Mouse (Mus musculus): Measurements from ENCODE around the gene Chrd. TPM values are rescaled to one million over a fixed set of nuclear protein-coding genes. Genes with fewer than 3 reads are reported as not detected.
A peak's percentile ranks its signal among the peaks of the same experiment; 100 is the strongest.

The Chrd gene
- polyA plus RNA-seq, 1 experiment from 2014 or later, result 0.70 TPM

- Histone ChIP-seq H3K27me3 (ENCODE audit: control insufficient read depth, insufficient read depth, low read length) (peaks cover 5% of the 10 kb centered on the region; the same call in 1 of the 2 replicates), H3K4me2 (ENCODE audit: low read length) (no peak overlapping the region), H3K9me3 (ENCODE audit: control insufficient read depth, low read length) (no peaks in the 10 kb centered on the region), H3K27ac (replicated peaks in 1 of 2; ENCODE audit: control insufficient read depth in 1 of 2, insufficient read depth in 1 of 2, low read depth in 2 of 2, low read length in 2 of 2) (no peak overlapping the region), H3K36me3 (ENCODE audit: control insufficient read depth, insufficient read depth, low read length) (peaks cover 13% of the 10 kb centered on the region), H3K4me1 (ENCODE audit: control insufficient read depth in 2 of 2, insufficient read depth in 2 of 2, low read length in 2 of 2) (no peaks in the 10 kb centered on the region), H3K4me3 (ENCODE audit: control insufficient read depth in 1 of 2, insufficient read depth in 1 of 2, low read depth in 1 of 2, low read length in 2 of 2) (no peak overlapping the region), H3K9ac (ENCODE audit: low read length) (no peak overlapping the region)
- ATAC-seq (ENCODE audit: insufficient number of reproducible peaks, insufficient read depth, low FRiP score, low read depth), result no peak
- WGBS, result 77% methylated on average over 4 of the region's 4 CpGs
Measured at GRCm38 (mm10) chr16:20725750-20726149, 7.2 kb upstream of the Chrd start.

DNA sequence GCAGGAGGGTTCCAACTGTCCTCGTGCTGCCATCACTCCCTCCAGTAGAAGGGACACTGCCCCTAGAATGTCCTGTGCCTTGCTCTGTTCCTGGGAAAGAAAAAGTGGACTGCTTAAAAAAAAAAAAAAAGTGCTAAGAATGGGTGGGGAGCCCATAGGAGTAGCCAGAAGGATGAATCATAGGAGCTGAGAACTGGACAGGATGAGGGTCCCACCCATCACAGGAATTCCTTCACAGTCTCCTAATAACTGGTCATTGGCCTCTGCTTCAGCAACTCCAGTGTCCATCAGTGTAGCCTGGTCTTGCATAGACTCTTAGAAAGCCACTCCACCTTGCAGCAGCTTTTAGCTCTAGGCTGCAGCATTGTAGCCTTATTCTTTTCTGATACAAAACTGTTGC, 6.5 kb upstream of the Chrd start:
- Histone ChIP-seq H3K27ac (replicated peaks in 1 of 2; ENCODE audit: control insufficient read depth in 1 of 2, insufficient read depth in 1 of 2, low read depth in 2 of 2, low read length in 2 of 2) (no peak overlapping the region), H3K4me1 (ENCODE audit: control insufficient read depth in 2 of 2, insufficient read depth in 2 of 2, low read length in 2 of 2) (no peaks in the 10 kb centered on the region), H3K36me3 (ENCODE audit: control insufficient read depth, insufficient read depth, low read length) (peaks cover 13% of the 10 kb centered on the region), H3K9ac (ENCODE audit: low read length) (no peak overlapping the region), H3K9me3 (ENCODE audit: control insufficient read depth, low read length) (no peaks in the 10 kb centered on the region), H3K4me3 (ENCODE audit: control insufficient read depth in 1 of 2, insufficient read depth in 1 of 2, low read depth in 1 of 2, low read length in 2 of 2) (no peak overlapping the region), H3K27me3 (ENCODE audit: control insufficient read depth, insufficient read depth, low read length) (peaks cover 5% of the 10 kb centered on the region; the same call in 1 of the 2 replicates), H3K4me2 (ENCODE audit: low read length) (no peak overlapping the region)
- WGBS, result 53% methylated on average over 1 of the region's 1 CpGs
- ATAC-seq (ENCODE audit: insufficient number of reproducible peaks, insufficient read depth, low FRiP score, low read depth), result no peak

DNA sequence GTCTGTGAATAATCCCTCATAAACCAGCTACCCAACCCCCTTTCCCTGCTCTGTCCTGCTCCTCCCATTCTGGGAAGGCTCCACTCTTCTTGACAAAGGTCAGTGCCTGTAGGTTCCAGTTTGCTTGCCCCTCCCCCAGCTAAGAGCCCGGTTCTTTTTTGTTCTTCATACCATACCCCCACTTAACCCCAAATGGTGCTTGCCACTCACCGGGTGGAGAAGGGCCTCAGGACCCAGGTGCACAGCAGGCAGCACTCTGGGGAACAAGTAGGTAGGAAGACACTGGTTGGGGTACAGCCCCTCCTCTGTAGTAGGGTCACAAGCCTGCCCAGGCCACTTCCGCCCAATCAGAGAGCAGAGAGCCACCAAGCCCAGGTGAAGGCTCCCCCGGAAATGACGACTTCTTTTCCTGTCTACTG, 2.6 kb upstream of the Chrd start:
- Histone ChIP-seq H3K4me1 (ENCODE audit: control insufficient read depth in 2 of 2, insufficient read depth in 2 of 2, low read length in 2 of 2) (peaks cover 2 to 15% of the 10 kb centered on the region in 2 experiments; a peak in 3 of 4 replicates), H3K27me3 (ENCODE audit: control insufficient read depth, insufficient read depth, low read length) (peaks cover 43% of the 10 kb centered on the region), H3K4me3 (ENCODE audit: control insufficient read depth in 1 of 2, insufficient read depth in 1 of 2, low read depth in 1 of 2, low read length in 2 of 2) (no peak overlapping the region), H3K9ac (ENCODE audit: low read length) (no peak overlapping the region), H3K4me2 (ENCODE audit: low read length) (no peak overlapping the region), H3K27ac (replicated peaks in 1 of 2; ENCODE audit: control insufficient read depth in 1 of 2, insufficient read depth in 1 of 2, low read depth in 2 of 2, low read length in 2 of 2) (no peak overlapping the region), H3K36me3 (ENCODE audit: control insufficient read depth, insufficient read depth, low read length) (no peaks in the 10 kb centered on the region), H3K9me3 (ENCODE audit: control insufficient read depth, low read length) (no peaks in the 10 kb centered on the region)
- no peak for ATAC-seq (ENCODE audit: insufficient number of reproducible peaks, insufficient read depth, low FRiP score, low read depth)
- WGBS, result 34% methylated on average over 5 of the region's 5 CpGs

DNA sequence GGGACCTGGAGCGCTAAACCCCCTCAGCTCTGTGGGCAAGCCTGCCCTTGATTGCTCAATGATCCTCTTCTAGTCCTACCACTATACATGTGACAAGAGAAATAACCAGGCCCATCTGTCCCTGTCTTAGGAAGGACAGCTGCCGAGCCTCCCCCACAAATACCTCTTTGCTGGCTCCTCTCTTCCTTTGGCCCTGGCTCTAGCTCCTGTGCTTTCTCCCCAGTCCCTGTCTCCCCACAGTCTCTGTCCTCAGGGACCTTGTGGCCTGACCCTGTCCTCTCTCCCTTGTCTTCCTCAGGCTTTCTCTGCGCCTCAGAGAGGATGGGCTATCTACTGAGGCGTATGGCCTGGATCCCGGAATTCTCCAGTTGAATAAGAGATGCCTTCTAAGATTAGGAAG, 1.2 kb upstream of the Chrd start:
- peaks cover 2 to 15% of the 10 kb centered on the region in 2 experiments; a peak in 3 of 4 replicates for H3K4me1 ChIP-seq (ENCODE audit: control insufficient read depth in 2 of 2, insufficient read depth in 2 of 2, low read length in 2 of 2)
- H3K9me3 ChIP-seq (ENCODE audit: control insufficient read depth, low read length), result no peaks in the 10 kb centered on the region
- WGBS, result 68% methylated on average over 5 of the region's 5 CpGs
- no peak overlapping the region for H3K4me3 ChIP-seq (ENCODE audit: control insufficient read depth in 1 of 2, insufficient read depth in 1 of 2, low read depth in 1 of 2, low read length in 2 of 2)
- peaks cover 56% of the 10 kb centered on the region for H3K27me3 ChIP-seq (ENCODE audit: control insufficient read depth, insufficient read depth, low read length)
- H3K4me2 ChIP-seq (ENCODE audit: low read length), result no peak overlapping the region
- no peak for ATAC-seq (ENCODE audit: insufficient number of reproducible peaks, insufficient read depth, low FRiP score, low read depth)
- H3K27ac ChIP-seq (replicated peaks in 1 of 2; ENCODE audit: control insufficient read depth in 1 of 2, insufficient read depth in 1 of 2, low read depth in 2 of 2, low read length in 2 of 2), result no peak overlapping the region
- no peak overlapping the region for H3K9ac ChIP-seq (ENCODE audit: low read length)
- no peaks in the 10 kb centered on the region for H3K36me3 ChIP-seq (ENCODE audit: control insufficient read depth, insufficient read depth, low read length)

DNA sequence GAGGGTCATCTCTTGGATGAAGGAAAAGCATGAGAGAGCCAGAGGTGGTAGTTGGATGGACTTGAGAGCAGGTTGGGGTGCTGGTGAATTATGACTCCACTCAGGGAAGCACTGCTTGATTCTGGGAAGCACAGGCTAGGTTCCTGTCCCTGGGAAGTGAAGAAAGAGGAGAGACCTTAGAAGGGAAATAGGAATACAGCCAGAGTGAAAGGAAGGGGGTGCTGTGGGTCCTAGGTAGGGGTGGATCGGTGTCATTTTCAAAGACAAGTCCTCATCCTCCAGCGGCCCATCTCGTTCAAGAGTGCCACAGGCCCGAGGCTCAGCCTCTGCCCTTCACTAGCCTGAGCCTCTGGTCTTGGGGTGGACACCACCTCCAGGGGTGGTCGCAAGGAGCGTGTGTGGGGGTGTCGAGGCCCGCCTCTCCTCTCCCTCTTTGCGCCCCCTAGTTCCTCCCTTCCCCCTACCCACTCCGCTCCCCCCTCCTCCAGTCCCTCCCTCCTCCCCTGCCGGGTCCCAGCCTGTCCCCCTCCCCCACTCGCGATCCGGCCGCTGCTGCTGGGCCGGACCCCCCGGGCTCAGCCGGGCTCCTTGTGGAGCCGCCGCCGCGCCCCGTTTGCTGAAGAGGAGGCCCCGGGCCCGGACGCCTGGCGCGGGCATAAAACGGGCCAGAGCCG, 539 bp upstream of the Chrd start:
- no peak for ATAC-seq (ENCODE audit: insufficient number of reproducible peaks, insufficient read depth, low FRiP score, low read depth)
- H3K27me3 ChIP-seq (ENCODE audit: control insufficient read depth, insufficient read depth, low read length), result peaks cover 63% of the 10 kb centered on the region
- peak overlapping the region; percentile 73 for H3K9ac ChIP-seq (ENCODE audit: low read length)
- no peaks in the 10 kb centered on the region for H3K9me3 ChIP-seq (ENCODE audit: control insufficient read depth, low read length)
- no peak overlapping the region for H3K27ac ChIP-seq (replicated peaks in 1 of 2; ENCODE audit: control insufficient read depth in 1 of 2, insufficient read depth in 1 of 2, low read depth in 2 of 2, low read length in 2 of 2)
- peak overlapping the region; percentile 92 for H3K4me2 ChIP-seq (ENCODE audit: low read length)
- no peaks in the 10 kb centered on the region for H3K36me3 ChIP-seq (ENCODE audit: control insufficient read depth, insufficient read depth, low read length)
- 2% methylated on average over 21 of the region's 30 CpGs for WGBS
- H3K4me1 ChIP-seq (ENCODE audit: control insufficient read depth in 2 of 2, insufficient read depth in 2 of 2, low read length in 2 of 2), result peaks cover 2 to 15% of the 10 kb centered on the region in 2 experiments; a peak in 3 of 4 replicates
- peak overlapping the region; percentile 62 to 64 for H3K4me3 ChIP-seq (ENCODE audit: control insufficient read depth in 1 of 2, insufficient read depth in 1 of 2, low read depth in 1 of 2, low read length in 2 of 2)

GRCm38 (mm10) chr16:20733731-20734730, 1.1 kb downstream of the Chrd start, which contains the start of gene Thpo:
TSS of gene Thpo (minus strand) at chr16:20734511.
- no peak for ATAC-seq (ENCODE audit: insufficient number of reproducible peaks, insufficient read depth, low FRiP score, low read depth)
- Histone ChIP-seq H3K27me3 (ENCODE audit: control insufficient read depth, insufficient read depth, low read length) (peaks cover 68% of the 10 kb centered on the region), H3K4me3 (ENCODE audit: control insufficient read depth in 1 of 2, insufficient read depth in 1 of 2, low read depth in 1 of 2, low read length in 2 of 2) (peak within 1 kb of the TSS; percentile 62 to 64), H3K4me1 (ENCODE audit: control insufficient read depth in 2 of 2, insufficient read depth in 2 of 2, low read length in 2 of 2) (peaks cover 2 to 15% of the 10 kb centered on the region in 2 experiments; a peak in 3 of 4 replicates), H3K27ac (replicated peaks in 1 of 2; ENCODE audit: control insufficient read depth in 1 of 2, insufficient read depth in 1 of 2, low read depth in 2 of 2, low read length in 2 of 2) (no peak within 1 kb of the TSS), H3K36me3 (ENCODE audit: control insufficient read depth, insufficient read depth, low read length) (no peaks in the 10 kb centered on the region), H3K9ac (ENCODE audit: low read length) (peak within 1 kb of the TSS; percentile 73), H3K9me3 (ENCODE audit: control insufficient read depth, low read length) (no peaks in the 10 kb centered on the region), H3K4me2 (ENCODE audit: low read length) (peak within 1 kb of the TSS; percentile 92)
- 3% methylated on average over 45 of the region's 45 CpGs for WGBS

- WGBS, result 74% methylated on average over 5 of the region's 5 CpGs
- Histone ChIP-seq H3K9me3 (ENCODE audit: control insufficient read depth, low read length) (no peaks in the 10 kb centered on the region), H3K27me3 (ENCODE audit: control insufficient read depth, insufficient read depth, low read length) (peaks cover 63% of the 10 kb centered on the region), H3K4me3 (ENCODE audit: control insufficient read depth in 1 of 2, insufficient read depth in 1 of 2, low read depth in 1 of 2, low read length in 2 of 2) (no peak overlapping the region), H3K4me1 (ENCODE audit: control insufficient read depth in 2 of 2, insufficient read depth in 2 of 2, low read length in 2 of 2) (peaks cover 2 to 15% of the 10 kb centered on the region in 2 experiments; a peak in 3 of 4 replicates), H3K36me3 (ENCODE audit: control insufficient read depth, insufficient read depth, low read length) (no peaks in the 10 kb centered on the region), H3K27ac (replicated peaks in 1 of 2; ENCODE audit: control insufficient read depth in 1 of 2, insufficient read depth in 1 of 2, low read depth in 2 of 2, low read length in 2 of 2) (no peak overlapping the region), H3K4me2 (ENCODE audit: low read length) (no peak overlapping the region), H3K9ac (ENCODE audit: low read length) (no peak overlapping the region)
- ATAC-seq (ENCODE audit: insufficient number of reproducible peaks, insufficient read depth, low FRiP score, low read depth), result no peak
Measured at GRCm38 (mm10) chr16:20735651-20736050, 2.7 kb downstream of the Chrd start.

Measured in heart, embryonic 14.5 days (tissue).